Mouse (Mus musculus) kidney, adult 2 months (tissue): ENCODE results near the gene Exosc10.

Experiments
- CTCF ChIP-seq: fragments of 200-500 bp; conservative IDR thresholded peaks from 2 replicates; pipeline ENCODE4 v1.5.1; 2011; ENCODE audit warnings: low read depth, mild to moderate bottlenecking, control low read depth, low read length, moderate library complexity, mixed read lengths; ENCODE audit not compliant: insufficient read depth, insufficient read length
- POLR2A ChIP-seq: fragments of 200-500 bp; IDR thresholded peaks from one replicate; pipeline ENCODE4 v1.6.1; 2011; ENCODE audit warnings: low read depth, low read length, control low read depth

DNA sequence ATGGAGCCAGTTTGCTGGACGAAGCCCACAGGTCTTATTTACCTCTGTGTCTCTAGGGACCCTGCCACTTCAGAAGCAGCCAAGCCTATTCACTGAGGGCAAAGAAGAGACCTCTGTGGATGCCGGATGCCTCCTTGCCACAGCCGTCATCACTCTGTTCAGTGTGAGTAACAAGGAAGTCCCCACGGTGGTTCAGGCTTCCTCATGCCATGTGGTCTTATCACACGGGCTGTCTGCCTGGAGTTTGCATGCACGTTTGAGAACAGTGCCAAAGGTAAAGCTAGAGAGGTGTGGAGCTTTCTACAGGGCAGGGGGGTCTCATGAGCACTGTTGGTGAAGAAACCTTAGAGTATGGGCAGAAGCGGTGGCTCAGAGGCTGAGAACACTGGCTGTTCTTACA is 15.0 kb downstream of the Exosc10 start:
- no peak for TF ChIP-seq CTCF
- no peak for TF ChIP-seq POLR2A
